In the genomic region with DNA sequence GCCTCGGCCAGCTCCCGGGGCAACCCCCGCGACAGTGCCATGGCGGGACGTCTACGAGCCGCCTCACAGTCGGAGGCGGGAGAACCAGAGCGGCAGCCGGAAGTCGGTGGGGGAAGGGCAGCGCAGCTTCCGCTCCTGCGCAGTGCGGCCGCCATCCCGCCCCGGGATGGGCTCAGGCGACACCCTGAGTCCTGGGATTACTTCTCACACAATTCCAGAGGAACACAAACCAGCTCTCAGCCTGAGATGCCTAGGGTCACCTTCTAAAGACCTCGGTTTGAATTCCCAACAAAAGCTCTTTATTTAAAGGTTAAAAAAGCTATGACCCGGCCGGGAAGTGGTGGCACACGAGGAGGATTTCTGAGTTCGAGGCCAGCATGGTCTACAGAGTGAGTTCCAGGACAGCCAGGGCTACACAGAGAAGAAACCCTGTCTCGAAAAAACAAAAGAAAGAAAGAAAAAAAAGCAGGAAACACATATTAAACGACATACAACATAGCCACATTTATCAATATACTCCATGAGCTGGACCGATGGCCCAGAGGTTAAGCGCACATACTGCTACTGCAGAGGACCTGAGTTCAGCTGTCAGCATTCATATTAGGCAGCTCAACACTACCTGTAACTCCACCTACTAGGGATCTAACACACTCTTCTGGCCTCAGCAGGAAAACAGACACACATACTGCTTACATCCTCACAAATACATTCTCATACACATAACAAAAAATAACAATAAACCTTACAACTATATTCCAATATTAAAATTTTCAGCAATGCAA, we compare ENCODE assay signal across 1 mouse cellular context.
A peak's percentile ranks its signal among the peaks of the same experiment; 100 is the strongest.
TF ChIP-seq lines count a peak whose summit lies in the region.

No protein-coding gene starts in this region.

TF ChIP-seq in CH12.LX, 34 proteins besides CTCF, POLR2A, EP300 and RAD21 (continued from another document):
- 0 out of 2 replicates have a peak, but pooled peaks have one; percentile 11 for TF ChIP-seq ETS1 (conservative IDR thresholded peaks at IDR 0.05; ENCODE audit: low read depth, low read length)
- TF ChIP-seq JUND (conservative IDR thresholded peaks at IDR 0.05; ENCODE audit: low read depth, low read length) = no peak
- TF ChIP-seq E2F4 (IDR thresholded peaks at IDR 0.05; ENCODE audit: insufficient replicate concordance, low read depth, low read length) = no peak; the same call in 1 of the 2 replicates
- TF ChIP-seq POLR2AphosphoS2 (IDR thresholded peaks at IDR 0.05; ENCODE audit: low read depth, low read length) = peak; percentile 88
- TF ChIP-seq MAX (IDR thresholded peaks at IDR 0.05; ENCODE audit: low read length) = no peak
- TF ChIP-seq NRF1 (IDR thresholded peaks at IDR 0.05; ENCODE audit: low read depth, low read length) = peak; percentile 91
- no peak; the same call in 1 of the 2 replicates for TF ChIP-seq GABPA (IDR thresholded peaks at IDR 0.05; ENCODE audit: insufficient replicate concordance, low read depth, low read length)
- peak; percentile 96 for TF ChIP-seq NELFE (IDR thresholded peaks at IDR 0.05; ENCODE audit: low read depth, low read length)
- TF ChIP-seq MAZ (IDR thresholded peaks at IDR 0.05; ENCODE audit: low read depth, low read length) = no peak
- peak; percentile 51; the same call in 1 of the 2 replicates for TF ChIP-seq IRF4 (IDR thresholded peaks at IDR 0.05; ENCODE audit: low read depth, low read length)
- TF ChIP-seq SMC3 (IDR thresholded peaks at IDR 0.05; ENCODE audit: low read depth, low read length) = no peak
- TF ChIP-seq TBP (conservative IDR thresholded peaks at IDR 0.05; ENCODE audit: low read depth, low read length) = peak; percentile 81
- no peak for TF ChIP-seq USF1 (IDR thresholded peaks at IDR 0.05; ENCODE audit: low read depth, low read length)
- TF ChIP-seq ZNF384 (IDR thresholded peaks at IDR 0.05; ENCODE audit: low read depth, low read length) = no peak
- TF ChIP-seq UBTF (IDR thresholded peaks at IDR 0.05; ENCODE audit: low read depth, low read length) = no peak
- TF ChIP-seq KAT2A (IDR thresholded peaks at IDR 0.05; ENCODE audit: insufficient replicate concordance, low read length) = peak; percentile 86; the same call in 1 of the 2 replicates
- no peak for TF ChIP-seq MAFK (IDR thresholded peaks at IDR 0.05; ENCODE audit: insufficient replicate concordance, low read length)
- TF ChIP-seq MXI1 (IDR thresholded peaks at IDR 0.05; ENCODE audit: low read depth, low read length) = no peak
- peak; percentile 96 for TF ChIP-seq TCF12 (IDR thresholded peaks at IDR 0.05; ENCODE audit: low read depth, low read length)
- TF ChIP-seq CHD2 (IDR thresholded peaks at IDR 0.05; ENCODE audit: low read length) = peak; percentile 88
- TF ChIP-seq HCFC1 (IDR thresholded peaks at IDR 0.05; ENCODE audit: low read depth, low read length) = peak; percentile 84
- TF ChIP-seq RCOR1 (conservative IDR thresholded peaks at IDR 0.05; ENCODE audit: low read depth, low read length) = no peak
- TF ChIP-seq ZMIZ1 (IDR thresholded peaks at IDR 0.05; ENCODE audit: low read depth, low read length) = peak; percentile 93
- TF ChIP-seq SIN3A (IDR thresholded peaks at IDR 0.05; ENCODE audit: low read length) = peak; percentile 59; the same call in 1 of the 2 replicates
- TF ChIP-seq MYC (IDR thresholded peaks at IDR 0.05; ENCODE audit: low read depth, low read length) = peak; percentile 70; the same call in 1 of the 2 replicates
- TF ChIP-seq PAX5 (IDR thresholded peaks at IDR 0.05; ENCODE audit: low read length) = no peak
- no peak for TF ChIP-seq ZC3H11A (IDR thresholded peaks at IDR 0.05; ENCODE audit: low read depth, low read length)
- TF ChIP-seq USF2 (conservative IDR thresholded peaks at IDR 0.05; ENCODE audit: low read depth, low read length) = no peak
- TF ChIP-seq CHD1 (IDR thresholded peaks at IDR 0.05; ENCODE audit: low read depth, low read length) = no peak
TF ChIP-seq in CH12.LX: peak in this region for 16.
